Mouse (Mus musculus): Measurements from ENCODE around the gene Ap5m1.

Ap5m1 gene

GRCm38 (mm10) chr14:49127162-49127779, 61.4 kb downstream of the Ap5m1 start:
- DNase-seq (ENCODE audit: low spot score in 2 of 2) = no peak

DNA sequence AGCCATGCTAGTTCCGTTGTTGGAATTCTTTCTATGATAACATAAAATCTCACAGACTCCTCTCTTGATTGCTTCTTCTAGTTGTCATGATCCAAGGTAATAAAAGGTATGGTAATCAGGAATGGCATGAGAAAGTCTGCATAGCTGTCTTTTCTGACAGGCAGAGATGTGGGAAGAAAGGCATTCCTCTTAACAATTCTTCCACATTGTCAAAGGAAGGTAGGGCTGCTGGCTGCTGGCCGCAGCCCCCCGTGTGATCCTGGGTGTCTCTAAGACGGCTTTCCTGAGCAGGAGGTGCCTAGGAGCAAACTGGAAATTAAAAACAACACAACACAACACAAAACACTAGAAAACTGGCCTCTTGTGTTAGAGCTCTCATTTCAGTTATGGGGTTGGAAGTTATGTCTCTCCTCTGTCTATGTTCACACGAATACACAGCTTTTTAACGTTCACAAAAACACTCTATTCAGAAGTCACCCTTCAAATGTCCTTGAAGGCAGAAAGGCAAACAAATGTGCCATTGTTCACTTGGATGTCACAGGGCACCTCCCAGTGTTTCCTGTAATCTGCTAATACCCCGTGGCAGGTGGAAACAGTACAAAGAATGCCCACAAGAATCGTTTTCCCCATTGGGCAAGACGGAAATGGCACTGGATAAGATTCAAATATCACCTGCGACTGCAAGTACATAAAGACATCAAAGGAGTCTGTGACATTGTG, 62.8 kb downstream of the Ap5m1 start:
- no peak for DNase-seq (ENCODE audit: low spot score in 2 of 2)

GRCm38 (mm10) chr14:49132391-49132790, 66.5 kb downstream of the Ap5m1 start:
- DNase-seq (ENCODE audit: low spot score in 2 of 2) = no peak

- DNase-seq (ENCODE audit: low spot score in 2 of 2) = no peak
Measured at GRCm38 (mm10) chr14:49138171-49138570, 72.3 kb downstream of the Ap5m1 start.

DNA sequence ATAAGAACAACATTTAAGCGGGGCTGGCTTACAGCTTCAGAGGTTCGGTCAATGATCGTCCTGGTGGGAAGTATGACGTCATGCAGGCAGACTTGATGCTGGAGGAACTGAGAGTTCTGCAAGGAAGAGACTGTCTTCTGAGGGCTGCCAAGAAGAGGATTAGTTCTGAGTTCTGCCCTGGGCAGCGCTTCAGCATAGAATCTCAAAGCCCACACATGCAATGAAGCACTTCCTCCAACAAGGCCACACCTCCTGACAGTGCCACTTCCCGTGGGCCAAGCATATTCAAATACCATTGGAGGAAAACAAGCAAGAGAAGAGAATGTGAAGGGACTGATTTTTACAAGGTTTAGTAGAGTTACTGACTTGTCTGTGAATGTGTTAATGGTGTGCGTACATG, 74.9 kb downstream of the Ap5m1 start:
- no peak for DNase-seq (ENCODE audit: low spot score in 2 of 2)
